Mouse (Mus musculus): ENCODE results near the gene Pde4dip. TPM values are rescaled to one million over a fixed set of nuclear protein-coding genes. Genes with fewer than 3 reads are reported as not detected.

The Pde4dip gene
- polyA plus RNA-seq, 2 experiments: 4.0 to 6.7 TPM

- Histone ChIP-seq H3K9me3 (ENCODE audit: control insufficient read depth, low read length) (no peaks in the 10 kb centered on the region), H3K36me3 (replicated peaks; ENCODE audit: control insufficient read depth, insufficient read depth, low read depth) (no peaks in the 10 kb centered on the region), H3K27ac (no peak overlapping the region), H3K4me3 (ENCODE audit: insufficient read depth in 1 of 2, low read depth in 2 of 2, low read length in 2 of 2) (no peak overlapping the region), H3K4me2 (ENCODE audit: low read depth) (no peak overlapping the region), H3K27me3 (ENCODE audit: control insufficient read depth, insufficient read depth, low read length) (no peaks in the 10 kb centered on the region), H3K4me1 (replicated peaks; ENCODE audit: control insufficient read depth in 2 of 2, insufficient read depth in 2 of 2, low read length in 1 of 2) (peaks cover 0 to 2% of the 10 kb centered on the region in 2 experiments; a peak in 1 of 4 replicates), H3K9ac (replicated peaks) (no peak overlapping the region)
- ATAC-seq (ENCODE audit: insufficient read depth) (no peak), DNase-seq (ENCODE audit: low read depth in 3 of 3, low spot score in 3 of 3) (no peak)
- no peak for TF ChIP-seq CTCF (IDR thresholded peaks at IDR 0.05; ENCODE audit: low read depth)
- no peak for TF ChIP-seq EP300 (IDR thresholded peaks at IDR 0.05; ENCODE audit: low read depth)
- WGBS (ENCODE audit: insufficient replicate concordance): 63% methylated on average over 5 of the region's 5 CpGs
These were observed 128.7 kb downstream of the Pde4dip start for GRCm38 (mm10) chr3:97759846-97760245.

- ATAC-seq (ENCODE audit: insufficient read depth) (no peak), DNase-seq (ENCODE audit: low read depth in 3 of 3, low spot score in 3 of 3) (no peak)
- Histone ChIP-seq H3K9ac (replicated peaks) (no peak overlapping the region), H3K4me1 (replicated peaks; ENCODE audit: control insufficient read depth in 2 of 2, insufficient read depth in 2 of 2, low read length in 1 of 2) (peaks cover 0 to 2% of the 10 kb centered on the region in 2 experiments; a peak in 1 of 4 replicates), H3K4me2 (ENCODE audit: low read depth) (no peak overlapping the region), H3K27me3 (ENCODE audit: control insufficient read depth, insufficient read depth, low read length) (no peaks in the 10 kb centered on the region), H3K27ac (no peak overlapping the region), H3K9me3 (ENCODE audit: control insufficient read depth, low read length) (no peaks in the 10 kb centered on the region), H3K36me3 (replicated peaks; ENCODE audit: control insufficient read depth, insufficient read depth, low read depth) (no peaks in the 10 kb centered on the region), H3K4me3 (ENCODE audit: insufficient read depth in 1 of 2, low read depth in 2 of 2, low read length in 2 of 2) (no peak overlapping the region)
- TF ChIP-seq CTCF (IDR thresholded peaks at IDR 0.05; ENCODE audit: low read depth) (no peak), EP300 (IDR thresholded peaks at IDR 0.05; ENCODE audit: low read depth) (no peak)
- 68% methylated on average over 10 of the region's 10 CpGs for WGBS (ENCODE audit: insufficient replicate concordance)
These were observed 131.0 kb downstream of the Pde4dip start for GRCm38 (mm10) chr3:97757501-97757900.

- 0 out of 2 replicates have a peak overlapping the region, but pooled peaks have one; percentile 8 for H3K4me2 ChIP-seq (ENCODE audit: low read depth)
These were observed 132.0 kb downstream of the Pde4dip start for GRCm38 (mm10) chr3:97756283-97757074.

GRCm38 (mm10) chr3:97755411-97755810 lies 133.1 kb downstream of the Pde4dip start:
- Histone ChIP-seq H3K27ac (no peak overlapping the region), H3K4me2 (ENCODE audit: low read depth) (no peak overlapping the region), H3K4me1 (replicated peaks; ENCODE audit: control insufficient read depth in 2 of 2, insufficient read depth in 2 of 2, low read length in 1 of 2) (peaks cover 0 to 2% of the 10 kb centered on the region in 2 experiments; a peak in 1 of 4 replicates), H3K9ac (replicated peaks) (no peak overlapping the region), H3K27me3 (ENCODE audit: control insufficient read depth, insufficient read depth, low read length) (no peaks in the 10 kb centered on the region), H3K9me3 (ENCODE audit: control insufficient read depth, low read length) (no peaks in the 10 kb centered on the region), H3K4me3 (ENCODE audit: insufficient read depth in 1 of 2, low read depth in 2 of 2, low read length in 2 of 2) (no peak overlapping the region), H3K36me3 (replicated peaks; ENCODE audit: control insufficient read depth, insufficient read depth, low read depth) (no peaks in the 10 kb centered on the region)
- no peak for TF ChIP-seq EP300 (IDR thresholded peaks at IDR 0.05; ENCODE audit: low read depth)
- TF ChIP-seq CTCF (IDR thresholded peaks at IDR 0.05; ENCODE audit: low read depth): no peak
- no peak for ATAC-seq (ENCODE audit: insufficient read depth)
- DNase-seq (ENCODE audit: low read depth in 3 of 3, low spot score in 3 of 3): no peak
- WGBS (ENCODE audit: insufficient replicate concordance): 79% methylated on average over 14 of the region's 14 CpGs

More at GRCm38 (mm10) chr3:97756283-97757074, 132.0 kb downstream of the Pde4dip start:
- H3K4me3 ChIP-seq (ENCODE audit: insufficient read depth in 1 of 2, low read depth in 2 of 2, low read length in 2 of 2): no peak overlapping the region
- H3K9me3 ChIP-seq (ENCODE audit: control insufficient read depth, low read length): no peaks in the 10 kb centered on the region
- H3K27ac ChIP-seq: no peak overlapping the region
- ATAC-seq (ENCODE audit: insufficient read depth) (peak; percentile 80), DNase-seq (ENCODE audit: low read depth in 3 of 3, low spot score in 3 of 3) (peak; percentile 24 to 30 (median 29))
- no peaks in the 10 kb centered on the region for H3K27me3 ChIP-seq (ENCODE audit: control insufficient read depth, insufficient read depth, low read length)
- no peaks in the 10 kb centered on the region for H3K36me3 ChIP-seq (replicated peaks; ENCODE audit: control insufficient read depth, insufficient read depth, low read depth)
- H3K9ac ChIP-seq (replicated peaks): no peak overlapping the region
- peaks cover 0 to 2% of the 10 kb centered on the region in 2 experiments; a peak in 1 of 4 replicates for H3K4me1 ChIP-seq (replicated peaks; ENCODE audit: control insufficient read depth in 2 of 2, insufficient read depth in 2 of 2, low read length in 1 of 2)
- TF ChIP-seq EP300 (IDR thresholded peaks at IDR 0.05; ENCODE audit: low read depth) (no peak), CTCF (IDR thresholded peaks at IDR 0.05; ENCODE audit: low read depth) (0 out of 2 replicates have a peak, but pooled peaks have one; percentile 7)
- WGBS (ENCODE audit: insufficient replicate concordance): 71% methylated on average over 20 of the region's 20 CpGs

GRCm38 (mm10) chr3:97752901-97753300 lies 135.6 kb downstream of the Pde4dip start:
- WGBS (ENCODE audit: insufficient replicate concordance): 65% methylated on average over 3 of the region's 3 CpGs
- ATAC-seq (ENCODE audit: insufficient read depth): no peak

More at GRCm38 (mm10) chr3:97752901-97753300, 135.6 kb downstream of the Pde4dip start:
- Histone ChIP-seq H3K4me3 (ENCODE audit: insufficient read depth in 1 of 2, low read depth in 2 of 2, low read length in 2 of 2) (no peak overlapping the region), H3K4me2 (ENCODE audit: low read depth) (no peak overlapping the region), H3K9me3 (ENCODE audit: control insufficient read depth, low read length) (no peaks in the 10 kb centered on the region), H3K27ac (no peak overlapping the region), H3K36me3 (replicated peaks; ENCODE audit: control insufficient read depth, insufficient read depth, low read depth) (no peaks in the 10 kb centered on the region; the same call in 1 of the 2 replicates), H3K4me1 (replicated peaks; ENCODE audit: control insufficient read depth in 2 of 2, insufficient read depth in 2 of 2, low read length in 1 of 2) (peaks cover 0 to 2% of the 10 kb centered on the region in 2 experiments; a peak in 1 of 4 replicates), H3K9ac (replicated peaks) (no peak overlapping the region), H3K27me3 (ENCODE audit: control insufficient read depth, insufficient read depth, low read length) (no peaks in the 10 kb centered on the region)
- no peak for TF ChIP-seq CTCF (IDR thresholded peaks at IDR 0.05; ENCODE audit: low read depth)
- no peak for TF ChIP-seq EP300 (IDR thresholded peaks at IDR 0.05; ENCODE audit: low read depth)
- DNase-seq (ENCODE audit: low read depth in 3 of 3, low spot score in 3 of 3): no peak
